Mouse (Mus musculus) embryonic facial prominence, embryonic 14.5 days (tissue): Measurements from ENCODE around the gene B4galt4. TPM values are rescaled to one million over a fixed set of nuclear protein-coding genes. Genes with fewer than 3 reads are reported as not detected.
A peak's percentile ranks its signal among the peaks of the same experiment; 100 is the strongest.
"Not testable (repeated sequence)": the region's sequence is repeated elsewhere in the genome, so short reads cannot be mapped to it uniquely, and the experiment has no call there.

Source experiments
- ATAC-seq: fragments of 200-750 bp; cut with Nextera tagmentation; 2 replicates; pipeline ENCODE4 v1.8.0; 2017; ENCODE audit warnings: low read depth, moderate number of reproducible peaks, moderate TSS enrichment
- DNase-seq: peaks from one replicate; pipeline ENCODE4 v3.0.0-alpha.2; 2015; ENCODE audit warnings: low spot score
- H3K27ac ChIP-seq: fragments of 300-500 bp; sonication (generic); replicated peaks from 2 replicates; pipeline ENCODE4 v1.5.1; 2014; ENCODE audit warnings: low read depth, mild to moderate bottlenecking, low read length, moderate library complexity
- H3K27me3 ChIP-seq: fragments of 300-500 bp; sonication (generic); replicated peaks from 2 replicates; pipeline ENCODE4 v1.6.1; 2014; ENCODE audit warnings: low read length; ENCODE audit not compliant: control insufficient read depth, insufficient read depth
- H3K36me3 ChIP-seq: fragments of 300-500 bp; sonication (generic); 2 replicates; pipeline ENCODE4 v1.6.1; 2014; ENCODE audit warnings: low read length, mixed read lengths; ENCODE audit not compliant: control insufficient read depth, insufficient read depth
- H3K4me1 ChIP-seq: fragments of 300-500 bp; sonication (generic); 2 replicates; pipeline ENCODE4 v1.6.1; 2014; ENCODE audit warnings: antibody characterized with exemption, low read length; ENCODE audit not compliant: control insufficient read depth, insufficient read depth
- H3K4me2 ChIP-seq: fragments of 300-500 bp; sonication (generic); 2 replicates; pipeline ENCODE4 v1.6.1; 2014; ENCODE audit warnings: low read depth, mild to moderate bottlenecking, low read length, moderate library complexity, mixed read lengths
- H3K4me3 ChIP-seq: fragments of 300-500 bp; sonication (generic); 2 replicates; pipeline ENCODE4 v1.5.1; 2014; ENCODE audit warnings: low read depth, mild to moderate bottlenecking, low read length
- H3K9ac ChIP-seq: fragments of 300-500 bp; sonication (generic); 2 replicates; pipeline ENCODE4 v1.6.1; 2014; ENCODE audit warnings: low read depth, mild to moderate bottlenecking, low read length, moderate library complexity, mixed read lengths
- H3K9me3 ChIP-seq: fragments of 300-500 bp; sonication (generic); 2 replicates; pipeline ENCODE4 v1.6.1; 2016; ENCODE audit warnings: low read length; ENCODE audit not compliant: control insufficient read depth
- WGBS: fragments of 180-500 bp; shearing (Covaris S2); extraction: QIAGEN DNeasy Blood & Tissue Kit; methylation state at CpG from one replicate; pipeline ENCODE4 v1.1.7; 2014; 5-methylcytosine and 5-hydroxymethylcytosine counted together
- polyA plus RNA-seq: library from polyadenylated mRNA; unstranded; fragments of >200 nt; fragmentation: Nextera tagmentation; extraction: Ambion mirVana; gene quantifications from 2 replicates; pipeline ENCODE4 v1.2.1, GENCODE M21; 2014

B4galt4 gene
- polyA plus RNA-seq, 1 experiment from 2014 or later: 30.2 TPM

DNA sequence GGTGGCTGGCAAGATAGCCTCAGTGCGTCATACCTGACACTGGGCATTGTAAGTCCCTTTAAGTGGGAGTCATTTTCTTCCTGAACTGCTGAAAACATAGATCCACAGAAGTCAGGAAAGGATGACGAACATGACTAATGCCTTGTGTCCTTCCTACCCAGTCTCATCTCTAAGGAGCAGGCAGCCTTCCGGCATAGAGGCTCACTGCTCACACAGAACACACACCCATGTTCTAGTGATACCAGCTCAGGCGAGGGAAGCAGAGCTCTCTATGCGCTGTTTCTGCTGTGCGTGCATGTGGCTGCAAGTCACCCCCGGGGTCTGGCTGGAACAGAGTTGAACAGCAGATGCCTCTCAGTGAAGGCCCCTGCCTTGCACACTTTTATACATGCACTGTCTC, 43.2 kb downstream of the B4galt4 start:
- Histone ChIP-seq H3K9me3 (no peaks in the 10 kb centered on the region), H3K9ac (no peak overlapping the region), H3K4me2 (no peak overlapping the region), H3K36me3 (no peaks in the 10 kb centered on the region), H3K27me3 (no peaks in the 10 kb centered on the region), H3K4me3 (no peak overlapping the region), H3K4me1 (no peaks in the 10 kb centered on the region), H3K27ac (no peak overlapping the region)
- 64% methylated on average over 7 of the region's 7 CpGs for WGBS
- DNase-seq: no peak
- no peak for ATAC-seq

DNA sequence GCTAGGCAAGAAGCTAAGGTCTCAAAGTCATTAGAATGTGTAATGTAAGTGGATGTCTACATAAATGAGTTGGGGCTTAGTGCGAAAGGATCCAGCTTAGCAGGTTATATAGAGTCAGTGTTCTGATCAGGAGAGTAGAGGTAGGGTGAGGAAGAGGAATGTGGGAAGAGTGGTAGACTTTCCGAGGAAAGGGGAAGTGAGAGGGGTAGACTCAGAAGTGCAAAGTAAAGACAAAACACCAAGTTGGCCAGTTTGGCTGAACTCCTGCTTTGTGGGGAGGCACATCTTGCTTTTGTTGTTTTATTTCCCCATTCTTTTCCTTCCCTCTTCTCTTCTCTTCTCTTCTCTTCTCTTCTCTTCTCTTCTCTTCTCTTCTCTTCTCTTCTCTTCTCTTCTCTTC, 47.0 kb downstream of the B4galt4 start:
- Histone ChIP-seq H3K4me3 (no peak overlapping the region), H3K36me3 (no peaks in the 10 kb centered on the region), H3K4me2 (no peak overlapping the region), H3K27me3 (no peaks in the 10 kb centered on the region), H3K4me1 (no peaks in the 10 kb centered on the region), H3K9ac (no peak overlapping the region), H3K9me3 (no peaks in the 10 kb centered on the region), H3K27ac (no peak overlapping the region)
- ATAC-seq (no peak), DNase-seq (no peak)
- WGBS: 85% methylated on average over 2 of the region's 2 CpGs

DNA sequence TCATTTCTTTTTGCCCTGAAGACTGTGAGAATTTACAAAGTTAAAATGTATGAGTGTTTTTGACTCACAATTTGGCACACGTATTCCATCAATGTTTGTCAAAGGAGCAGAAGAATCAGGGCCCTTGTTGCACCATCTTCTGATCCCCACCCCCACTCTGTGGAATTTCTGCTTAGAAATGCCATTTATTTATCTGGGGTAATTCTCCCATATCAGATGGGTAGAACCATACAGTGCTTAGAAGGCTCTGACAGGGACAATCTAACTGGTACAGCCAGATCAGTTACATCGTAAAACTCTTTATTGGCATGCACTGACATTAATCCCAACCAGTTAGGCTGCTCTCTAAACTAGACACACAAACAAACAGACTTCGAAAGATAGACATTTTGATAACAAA, 47.9 kb downstream of the B4galt4 start:
- Histone ChIP-seq H3K9ac (no peak overlapping the region), H3K27ac (no peak overlapping the region), H3K4me3 (no peak overlapping the region), H3K9me3 (no peaks in the 10 kb centered on the region), H3K4me1 (no peaks in the 10 kb centered on the region), H3K36me3 (no peaks in the 10 kb centered on the region), H3K27me3 (no peaks in the 10 kb centered on the region), H3K4me2 (no peak overlapping the region)
- DNase-seq (no peak), ATAC-seq (no peak)
- 63% methylated on average over 3 of the region's 3 CpGs for WGBS

DNA sequence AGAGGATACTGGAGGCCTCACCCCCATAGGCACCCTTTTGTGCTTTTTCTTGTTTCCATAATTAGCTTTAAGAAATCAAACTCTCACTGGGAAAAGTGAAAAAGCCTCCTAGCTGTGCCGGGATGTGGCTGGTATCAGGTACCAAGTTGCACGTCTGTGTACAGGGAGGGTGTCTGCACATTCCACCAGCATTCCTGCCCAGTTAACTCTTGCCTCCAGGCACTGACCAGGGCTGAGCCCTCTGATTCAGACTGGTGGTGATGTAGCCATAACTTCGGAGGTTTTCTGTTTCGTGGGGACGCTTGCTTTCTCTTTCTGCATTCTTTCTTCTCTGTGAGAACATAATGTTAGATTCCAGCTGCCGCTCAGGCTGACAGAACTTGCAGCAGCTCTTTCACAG, 51.1 kb downstream of the B4galt4 start:
- H3K27me3 ChIP-seq: no peaks in the 10 kb centered on the region; the same call in 1 of the 2 replicates
- H3K9ac ChIP-seq: no peak overlapping the region; the same call in 1 of the 2 replicates
- no peaks in the 10 kb centered on the region for H3K4me1 ChIP-seq
- no peaks in the 10 kb centered on the region for H3K9me3 ChIP-seq
- 0 out of 2 replicates have a peak overlapping the region, but pooled peaks have one; percentile 15 for H3K27ac ChIP-seq
- H3K4me3 ChIP-seq: no peak overlapping the region
- 24% methylated on average over 6 of the region's 6 CpGs for WGBS
- no peaks in the 10 kb centered on the region for H3K36me3 ChIP-seq
- no peak overlapping the region; the same call in 1 of the 2 replicates for H3K4me2 ChIP-seq
- ATAC-seq (0 out of 2 replicates have a peak, but pooled peaks have one; percentile 53), DNase-seq (no peak)

DNA sequence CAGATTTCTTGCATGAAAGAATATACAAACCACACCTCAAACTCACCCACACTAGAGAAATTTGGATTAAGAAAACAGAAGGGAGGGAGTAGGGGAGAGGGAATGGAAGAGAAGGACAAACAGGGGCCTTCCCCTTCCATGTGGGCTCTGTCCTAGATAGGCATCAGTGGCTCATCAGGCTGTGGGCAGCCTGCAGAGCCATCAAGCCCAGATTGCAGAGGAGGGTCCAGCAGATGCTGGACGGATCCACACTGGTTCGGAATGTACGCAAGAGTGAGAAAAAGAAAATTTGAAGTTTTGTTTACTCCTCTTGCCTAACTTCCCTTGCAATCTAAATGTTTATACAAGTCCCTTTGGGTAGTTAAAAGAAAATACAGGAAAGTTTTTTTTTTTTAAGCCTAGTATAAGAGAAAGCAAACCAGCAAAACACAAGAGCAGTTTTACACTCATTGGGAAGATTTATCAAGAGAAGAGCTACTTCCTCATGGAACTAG, 56.9 kb downstream of the B4galt4 start:
- no peak for ATAC-seq
- H3K9ac ChIP-seq: no peak overlapping the region
- DNase-seq: no peak
- no peak overlapping the region for H3K4me2 ChIP-seq
- H3K4me3 ChIP-seq: no peak overlapping the region
- 78% methylated on average over 3 of the region's 3 CpGs for WGBS
- H3K27ac ChIP-seq: no peak overlapping the region
- no peaks in the 10 kb centered on the region for H3K36me3 ChIP-seq
- H3K4me1 ChIP-seq: no peaks in the 10 kb centered on the region
- H3K9me3 ChIP-seq: no peaks in the 10 kb centered on the region
- no peaks in the 10 kb centered on the region; the same call in 1 of the 2 replicates for H3K27me3 ChIP-seq

DNA sequence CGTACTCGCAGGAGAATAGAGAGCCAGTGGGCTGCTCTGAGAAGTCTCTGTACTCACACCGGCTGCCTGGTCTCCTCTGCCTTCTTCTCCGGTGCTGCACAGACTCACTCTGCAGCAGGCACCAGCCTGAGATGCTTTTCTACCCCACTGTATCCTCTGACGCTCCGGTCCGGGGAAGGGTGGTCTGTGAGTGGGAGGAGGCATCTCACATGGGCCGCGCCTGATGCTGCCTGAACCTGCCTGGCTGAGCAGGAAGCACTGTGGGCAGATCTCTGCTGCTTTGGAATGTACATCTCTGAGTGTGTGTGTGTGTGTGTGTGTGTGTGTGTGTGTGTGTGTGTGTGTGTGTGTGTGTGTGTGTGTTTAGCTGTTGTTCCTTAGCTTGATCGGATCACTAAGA, 58.0 kb downstream of the B4galt4 start, which contains the start of gene Upk1b:
Upk1b (minus strand) TSS at position 238 of the 400 bp plus-strand sequence.
- Histone ChIP-seq H3K27me3 (no peaks in the 10 kb centered on the region; the same call in 1 of the 2 replicates), H3K4me3 (no peak within 1 kb of the TSS), H3K36me3 (no peaks in the 10 kb centered on the region), H3K27ac (no peak within 1 kb of the TSS), H3K9me3 (no peaks in the 10 kb centered on the region), H3K4me1 (no peaks in the 10 kb centered on the region), H3K9ac (peak within 1 kb of the TSS; percentile 40; the same call in 1 of the 2 replicates), H3K4me2 (no peak within 1 kb of the TSS)
- DNase-seq: peak; percentile 66
- 22% methylated on average over 10 of the region's 10 CpGs for WGBS
- peak; percentile 87 for ATAC-seq

DNA sequence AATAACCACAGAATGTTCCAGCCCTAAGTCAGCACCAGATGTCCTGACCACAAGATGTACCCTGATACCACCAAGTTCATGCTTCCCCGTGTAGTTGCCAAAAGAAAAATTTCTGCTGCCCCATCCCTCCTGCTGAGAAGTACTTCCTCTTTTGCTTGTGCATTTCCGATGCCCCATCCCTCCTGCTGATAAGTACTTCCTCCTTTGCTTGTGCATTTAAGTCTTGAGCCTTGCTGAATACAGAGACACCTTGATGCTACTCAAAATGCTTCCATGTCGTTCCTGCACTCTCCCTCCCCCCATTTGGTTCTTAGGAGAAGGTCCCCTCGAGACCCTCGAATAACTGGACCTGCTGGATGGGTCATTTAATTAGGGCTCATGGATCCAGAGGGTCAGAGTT, 65.7 kb downstream of the B4galt4 start:
- H3K36me3 ChIP-seq, H3K9ac ChIP-seq, DNase-seq, H3K4me3 ChIP-seq, ATAC-seq, H3K27me3 ChIP-seq, H3K27ac ChIP-seq, H3K4me1 ChIP-seq, H3K4me2 ChIP-seq, H3K9me3 ChIP-seq: not testable (repeated sequence)
- WGBS: 80% methylated on average over 5 of the region's 5 CpGs

DNA sequence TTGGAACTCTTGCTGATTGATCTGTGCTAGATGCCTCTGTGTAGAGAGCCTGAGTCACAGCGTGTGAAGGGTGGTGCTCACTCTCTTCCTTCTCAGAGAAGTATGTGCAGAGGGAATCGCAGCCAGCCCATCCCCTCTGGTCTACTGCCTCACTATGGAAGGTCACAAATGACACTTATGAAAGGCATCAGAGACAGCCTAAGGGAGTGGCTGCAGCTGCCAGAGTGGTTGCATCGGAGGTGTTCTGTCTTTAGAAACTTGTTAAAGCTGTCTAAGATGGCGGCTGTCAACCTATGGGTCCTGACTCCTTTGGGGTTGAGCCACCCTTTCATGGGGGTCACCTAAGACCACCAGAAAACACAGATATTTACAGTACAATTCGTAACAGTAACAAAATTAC, 68.1 kb downstream of the B4galt4 start:
- no peaks in the 10 kb centered on the region for H3K27me3 ChIP-seq
- no peaks in the 10 kb centered on the region for H3K9me3 ChIP-seq
- no peaks in the 10 kb centered on the region for H3K36me3 ChIP-seq
- no peak overlapping the region for H3K4me2 ChIP-seq
- no peak overlapping the region for H3K9ac ChIP-seq
- no peaks in the 10 kb centered on the region for H3K4me1 ChIP-seq
- no peak for DNase-seq
- H3K27ac ChIP-seq: no peak overlapping the region
- ATAC-seq: no peak
- 74% methylated on average over 5 of the region's 5 CpGs for whole genome bisulfite sequencing
- H3K4me3 ChIP-seq: no peak overlapping the region

DNA sequence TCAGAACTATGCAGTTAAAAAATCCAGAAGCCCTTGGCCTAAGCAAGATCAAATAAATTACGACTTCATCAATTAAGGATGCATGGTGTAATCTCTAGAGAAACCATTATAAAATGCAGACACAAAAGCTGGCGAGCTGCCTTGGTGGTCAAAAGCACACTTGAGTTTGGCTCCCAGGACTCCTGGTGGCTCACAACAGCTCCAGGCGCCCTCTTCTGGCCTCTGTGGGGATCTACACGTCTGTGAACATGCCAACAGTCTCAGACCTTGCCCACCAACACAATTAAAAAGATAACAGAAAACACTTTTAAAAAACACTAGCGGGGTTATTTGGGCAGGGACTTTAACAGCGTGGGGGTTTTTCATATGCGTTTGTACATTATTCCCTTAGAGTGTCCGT, 70.5 kb downstream of the B4galt4 start:
- no peaks in the 10 kb centered on the region for H3K27me3 ChIP-seq
- peak; percentile 83 for DNase-seq
- H3K9me3 ChIP-seq: no peaks in the 10 kb centered on the region
- ATAC-seq: 0 out of 2 replicates have a peak, but pooled peaks have one; percentile 28
- H3K4me3 ChIP-seq: no peak overlapping the region
- WGBS: 26% methylated on average over 8 of the region's 8 CpGs
- no peaks in the 10 kb centered on the region for H3K36me3 ChIP-seq
- H3K27ac ChIP-seq: no peak overlapping the region
- no peaks in the 10 kb centered on the region for H3K4me1 ChIP-seq
- H3K4me2 ChIP-seq: no peak overlapping the region
- H3K9ac ChIP-seq: no peak overlapping the region
